Mouse (Mus musculus) spleen, adult 2 months (tissue): Measurements from ENCODE around the gene Adrb1. TPM values are rescaled to one million over a fixed set of nuclear protein-coding genes. Genes with fewer than 3 reads are reported as not detected.

Experiments
- DNase-seq, 2 experiments: peaks; one replicate each; pipeline versions ENCODE4 v3.0.0 to v3.0.0-alpha.2; 2012 to 2021; ENCODE audit warnings: low spot score in 2 of 2, low read depth in 1 of 2
- H3K27ac ChIP-seq: fragments of 200-500 bp; 2 replicates; pipeline ENCODE4 v1.5.1; 2012; ENCODE audit warnings: low read length, inconsistent platforms; ENCODE audit not compliant: insufficient read depth
- H3K27me3 ChIP-seq: fragments of 200-500 bp; 2 replicates; pipeline ENCODE4 v1.6.1; 2012; ENCODE audit warnings: mild to moderate bottlenecking, moderate library complexity, low read length, inconsistent platforms; ENCODE audit not compliant: control insufficient read depth, insufficient read depth
- H3K36me3 ChIP-seq: fragments of 200-500 bp; 2 replicates; pipeline ENCODE4 v1.6.1; 2012; ENCODE audit warnings: mild to moderate bottlenecking, low read length, inconsistent platforms; ENCODE audit not compliant: control insufficient read depth, insufficient read depth
- H3K4me1 ChIP-seq: fragments of 200-500 bp; 2 replicates; pipeline ENCODE4 v1.6.1; 2011; ENCODE audit warnings: inconsistent platforms; ENCODE audit not compliant: control insufficient read depth, insufficient read depth, insufficient read length
- H3K4me3 ChIP-seq: fragments of 200-500 bp; 2 replicates; pipeline ENCODE4 v1.5.1; 2011; ENCODE audit warnings: mild to moderate bottlenecking, inconsistent platforms; ENCODE audit not compliant: insufficient read depth, insufficient read length; ENCODE audit errors: extremely low read depth
- CTCF ChIP-seq: fragments of 200-500 bp; IDR thresholded peaks from 2 replicates; pipeline ENCODE4 v1.5.1; 2011; ENCODE audit warnings: mild to moderate bottlenecking, inconsistent platforms; ENCODE audit not compliant: insufficient read depth, insufficient read length, insufficient replicate concordance; ENCODE audit errors: extremely low read depth
- POLR2A ChIP-seq: fragments of 200-500 bp; IDR thresholded peaks from 2 replicates; pipeline ENCODE4 v1.6.1; 2011; ENCODE audit warnings: low read depth, low read length, inconsistent platforms
- WGBS: fragments of 180-500 bp; shearing (Covaris S2); methylation state at CpG from one replicate; pipeline ENCODE4 v1.1.7; 2018; 5-methylcytosine and 5-hydroxymethylcytosine counted together
- polyA plus RNA-seq: library from polyadenylated mRNA; depleted of rRNA; stranded (reverse); fragments of >200 nt; gene quantifications from 2 replicates; pipeline ENCODE4 v1.2.3, GENCODE M21; 2012

Gene Adrb1
- polyA plus RNA-seq, 1 experiment = 7.7 TPM

DNA sequence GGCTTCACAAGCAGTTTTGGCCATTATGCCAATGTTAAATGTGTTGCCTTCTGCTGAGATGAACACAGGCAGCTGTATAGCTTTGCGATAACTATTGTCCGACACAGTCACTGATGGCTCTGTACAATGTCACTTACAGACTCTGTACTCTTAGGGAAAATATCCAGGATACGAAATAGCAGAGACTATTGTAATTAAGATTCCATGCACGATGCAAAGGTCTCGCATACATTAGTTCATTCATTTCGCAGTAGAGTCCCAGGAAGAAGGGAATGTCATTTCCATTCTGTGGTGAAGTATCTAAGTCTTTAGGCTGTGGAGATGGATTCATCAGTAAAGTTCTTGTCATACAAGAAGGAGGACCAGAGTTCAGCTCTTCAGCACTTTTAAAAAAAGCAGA, 20.0 kb upstream of the Adrb1 start:
- Histone ChIP-seq H3K4me3 (no peak overlapping the region), H3K36me3 (no peaks in the 10 kb centered on the region), H3K27ac (no peak overlapping the region), H3K4me1 (no peaks in the 10 kb centered on the region), H3K27me3 (no peaks in the 10 kb centered on the region)
- 92% methylated on average over 6 of the region's 6 CpGs for WGBS
- TF ChIP-seq POLR2A (no peak), CTCF (no peak)
- no peak for DNase-seq

DNA sequence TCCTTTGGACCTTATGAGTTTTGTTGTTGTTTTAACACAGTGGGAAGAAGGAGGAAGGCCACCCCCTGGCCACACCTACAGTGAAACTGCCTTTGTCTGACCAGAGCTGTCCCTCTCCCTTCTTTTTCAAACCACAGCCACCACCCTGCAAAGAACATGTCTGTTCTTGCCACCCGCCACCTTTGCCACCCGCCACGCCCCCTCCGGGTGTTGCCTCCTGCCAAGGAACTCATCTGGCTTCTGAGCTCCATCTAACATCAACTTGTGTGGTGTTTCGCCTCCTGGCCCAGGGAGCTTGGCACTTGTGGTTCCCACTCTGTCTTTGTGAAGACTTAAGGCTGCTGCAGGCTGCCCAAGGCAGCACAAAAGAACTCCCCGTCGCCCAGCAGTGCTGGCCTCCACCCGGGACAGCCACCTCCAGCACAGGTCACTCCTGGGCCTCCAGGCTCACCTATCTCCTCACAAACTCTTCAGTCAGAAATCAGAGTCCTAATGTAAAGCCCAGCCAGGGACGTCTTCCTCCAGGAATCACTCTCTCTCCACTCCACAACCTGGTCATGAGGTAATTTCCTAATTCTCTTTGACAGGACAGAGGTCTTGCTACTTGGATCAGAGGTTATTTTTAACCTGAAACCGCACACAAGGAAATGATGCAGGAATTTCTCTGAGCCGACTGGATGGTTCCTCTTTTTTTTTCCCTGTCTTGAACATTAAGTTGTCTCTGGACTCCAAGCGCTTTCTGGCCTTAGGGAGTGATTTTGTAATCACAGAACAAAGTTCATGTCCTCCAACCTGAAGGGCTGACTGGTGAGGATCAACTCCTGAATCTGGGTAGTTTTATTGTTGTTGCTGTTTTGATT, 18.5 kb upstream of the Adrb1 start:
- Histone ChIP-seq H3K4me1 (no peaks in the 10 kb centered on the region), H3K36me3 (no peaks in the 10 kb centered on the region), H3K27me3 (no peaks in the 10 kb centered on the region), H3K4me3 (no peak overlapping the region), H3K27ac (no peak overlapping the region)
- WGBS = 27% methylated on average over 12 of the region's 12 CpGs
- DNase-seq = no peak
- TF ChIP-seq POLR2A (no peak), CTCF (no peak)

DNA sequence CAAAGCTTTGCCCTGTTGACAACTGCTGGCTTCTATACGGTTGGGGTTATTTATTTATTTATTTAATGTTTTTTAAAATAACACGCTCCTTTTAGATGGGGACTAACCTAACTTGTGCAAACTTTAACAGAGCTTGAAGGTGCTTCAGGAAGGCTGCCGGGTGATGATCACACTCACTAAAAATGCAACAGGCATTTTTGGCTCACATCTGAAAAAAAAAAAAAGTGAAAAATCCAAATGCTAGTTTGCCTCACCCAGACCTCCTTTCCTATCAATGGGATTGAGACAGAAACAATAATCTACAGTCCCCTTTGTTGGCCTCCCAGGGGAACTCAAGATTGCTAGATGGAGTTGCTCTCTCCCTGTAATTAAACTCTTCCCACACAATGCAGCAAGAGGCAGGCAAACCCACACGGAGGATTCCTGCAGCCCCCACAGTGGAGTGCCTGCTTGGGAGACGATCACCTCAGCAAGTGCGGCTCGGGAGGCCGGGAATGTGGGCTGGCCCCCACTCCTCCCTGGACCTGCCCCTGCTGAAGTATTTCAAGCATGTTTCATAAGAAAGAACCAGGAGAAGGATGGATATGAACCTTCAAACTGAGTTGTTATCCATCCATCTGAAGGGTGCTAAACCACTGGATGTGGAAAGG, 16.8 kb upstream of the Adrb1 start:
- H3K4me3 ChIP-seq = no peak overlapping the region
- H3K4me1 ChIP-seq = no peaks in the 10 kb centered on the region
- DNase-seq = no peak
- TF ChIP-seq POLR2A = no peak
- TF ChIP-seq CTCF = no peak
- no peaks in the 10 kb centered on the region for H3K36me3 ChIP-seq
- H3K27ac ChIP-seq = no peak overlapping the region
- 75% methylated on average over 8 of the region's 8 CpGs for WGBS
- H3K27me3 ChIP-seq = no peaks in the 10 kb centered on the region

DNA sequence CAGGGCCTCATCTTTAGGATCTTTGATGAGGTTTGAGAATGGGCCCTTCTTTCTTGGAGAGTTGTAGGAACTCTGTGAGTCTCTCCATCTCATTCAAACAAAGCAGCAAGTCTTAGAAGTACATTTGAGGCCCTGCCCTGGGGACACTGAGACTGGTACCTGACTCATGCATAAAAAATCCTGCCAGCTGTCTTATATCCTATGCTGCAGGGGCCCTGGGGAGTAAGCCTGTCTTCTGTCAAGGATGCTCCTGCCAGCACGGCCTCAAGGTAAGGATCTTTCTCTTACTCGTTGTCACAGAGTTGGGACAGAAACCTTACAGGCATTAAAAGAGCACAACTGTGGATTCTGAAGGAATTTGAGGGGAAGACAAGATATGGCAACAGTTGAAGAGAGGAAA, 13.2 kb upstream of the Adrb1 start:
- Histone ChIP-seq H3K27ac (no peak overlapping the region), H3K36me3 (no peaks in the 10 kb centered on the region), H3K4me3 (no peak overlapping the region), H3K4me1 (no peaks in the 10 kb centered on the region), H3K27me3 (no peaks in the 10 kb centered on the region)
- WGBS = 86% methylated on average over 2 of the region's 2 CpGs
- DNase-seq = no peak
- TF ChIP-seq POLR2A = no peak
- no peak for TF ChIP-seq CTCF

DNA sequence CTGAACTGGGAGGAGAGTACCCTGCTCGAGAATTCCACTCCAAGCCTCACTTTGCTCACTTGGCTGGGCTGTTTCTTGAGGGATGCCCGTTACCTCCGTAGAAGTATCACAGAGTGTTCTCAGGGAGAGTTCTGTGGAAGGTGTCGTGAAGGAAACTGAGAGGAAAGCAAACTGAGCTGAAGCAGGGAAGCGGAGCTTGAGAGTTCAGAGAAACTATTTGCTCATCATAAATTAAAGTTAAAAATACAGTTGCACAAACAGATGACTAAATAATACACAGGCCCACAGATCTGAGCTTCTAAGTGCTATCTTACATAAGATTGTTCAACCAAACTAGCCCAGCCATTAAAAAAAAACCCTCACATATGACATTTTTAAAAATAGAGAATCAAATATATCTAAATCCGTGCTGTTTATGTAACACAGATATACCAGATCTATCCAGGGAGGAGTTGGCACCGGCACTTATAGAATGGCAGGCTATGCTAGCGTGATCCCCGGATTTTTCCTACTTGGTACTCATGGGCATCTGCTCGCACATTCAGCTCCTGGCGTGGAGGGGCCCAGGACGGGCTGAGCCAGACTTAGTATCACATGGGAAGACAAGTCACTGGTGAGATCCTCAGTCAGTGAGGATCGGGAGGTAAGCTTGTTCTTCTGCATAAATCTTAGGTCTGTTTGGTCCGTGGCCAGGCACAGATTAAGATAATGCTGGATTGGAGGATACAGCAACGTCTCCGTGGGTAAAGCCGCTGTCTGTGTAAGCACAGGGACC, 11.7 kb upstream of the Adrb1 start:
- Histone ChIP-seq H3K27me3 (no peaks in the 10 kb centered on the region), H3K4me3 (no peak overlapping the region), H3K36me3 (no peaks in the 10 kb centered on the region), H3K4me1 (no peaks in the 10 kb centered on the region), H3K27ac (no peak overlapping the region)
- no peak for TF ChIP-seq CTCF
- TF ChIP-seq POLR2A = no peak
- no peak for DNase-seq
- 89% methylated on average over 17 of the region's 17 CpGs for WGBS

DNA sequence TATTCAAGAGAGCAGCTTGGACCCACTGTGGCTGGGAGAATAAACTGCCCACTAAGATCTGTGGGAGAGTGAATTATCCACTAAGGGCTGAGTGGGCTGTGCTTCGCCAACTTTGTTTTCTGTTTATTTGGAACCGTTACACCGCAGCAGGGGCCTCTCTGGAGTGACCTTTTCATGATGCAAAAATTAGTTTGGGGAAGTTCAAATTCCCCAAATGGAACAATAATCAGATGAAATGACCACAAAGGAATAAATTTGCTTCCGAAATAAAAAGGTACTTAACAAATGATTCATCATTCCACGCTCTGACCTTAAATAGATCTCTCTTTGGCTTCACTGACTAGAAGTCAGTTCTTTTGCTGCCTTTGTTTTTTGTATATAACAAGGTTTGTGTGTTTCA, 8.4 kb upstream of the Adrb1 start:
- Histone ChIP-seq H3K27ac (no peak overlapping the region), H3K4me3 (no peak overlapping the region), H3K4me1 (no peaks in the 10 kb centered on the region), H3K36me3 (no peaks in the 10 kb centered on the region), H3K27me3 (0 out of 2 replicates have a peak, but pooled peaks cover 4% of the 10 kb centered on the region)
- no peak for TF ChIP-seq POLR2A
- TF ChIP-seq CTCF = no peak
- DNase-seq = no peak
- WGBS = 87% methylated on average over 5 of the region's 5 CpGs
